Mouse (Mus musculus) intestine, embryonic 16.5 days (tissue): ENCODE measurements around the gene Brd9. TPM values are rescaled to one million over a fixed set of nuclear protein-coding genes. Genes with fewer than 3 reads are reported as not detected.

Source experiments
- ATAC-seq: fragments of 200-750 bp; cut with Nextera tagmentation; 2 replicates; pipeline ENCODE4 v1.8.0; 2017; ENCODE audit warnings: moderate TSS enrichment, moderate library complexity
- H3K27ac ChIP-seq: fragments of 300-500 bp; sonication (generic); 2 replicates; pipeline ENCODE4 v1.5.1; 2014; ENCODE audit warnings: mild to moderate bottlenecking, low read length
- H3K27me3 ChIP-seq: fragments of 300-500 bp; sonication (generic); replicated peaks from 2 replicates; pipeline ENCODE4 v1.6.1; 2014; ENCODE audit warnings: low read length, control low read depth, mixed read lengths; ENCODE audit not compliant: control insufficient read depth, insufficient read depth
- H3K36me3 ChIP-seq: fragments of 300-500 bp; sonication (generic); 2 replicates; pipeline ENCODE4 v1.6.1; 2014; ENCODE audit warnings: low read length, control low read depth; ENCODE audit not compliant: control insufficient read depth, insufficient read depth
- H3K4me1 ChIP-seq: fragments of 300-500 bp; sonication (generic); 2 replicates; pipeline ENCODE4 v1.6.1; 2014; ENCODE audit warnings: low read length, control low read depth, mixed read lengths; ENCODE audit not compliant: control insufficient read depth, insufficient read depth
- H3K4me2 ChIP-seq: fragments of 300-500 bp; sonication (generic); 2 replicates; pipeline ENCODE4 v1.6.1; 2014; ENCODE audit warnings: low read depth, low read length, control low read depth
- H3K4me3 ChIP-seq: fragments of 300-500 bp; sonication (generic); 2 replicates; pipeline ENCODE4 v1.5.1; 2014; ENCODE audit warnings: mild to moderate bottlenecking, low read length
- H3K9ac ChIP-seq: fragments of 300-500 bp; sonication (generic); 2 replicates; pipeline ENCODE4 v1.6.1; 2014; ENCODE audit warnings: low read depth, low read length
- H3K9me3 ChIP-seq: fragments of 300-500 bp; sonication (generic); 2 replicates; pipeline ENCODE4 v1.6.1; 2016; ENCODE audit warnings: low read length, control low read depth; ENCODE audit not compliant: control insufficient read depth
- WGBS: fragments of 180-500 bp; shearing (Covaris S2); extraction: QIAGEN DNeasy Blood & Tissue Kit; methylation state at CpG from one replicate; pipeline ENCODE4 v1.1.7; 2014; 5-methylcytosine and 5-hydroxymethylcytosine counted together
- polyA plus RNA-seq: library from polyadenylated mRNA; unstranded; fragments of >200 nt; fragmentation: Nextera tagmentation; extraction: Ambion mirVana; gene quantifications from 2 replicates; pipeline ENCODE4 v1.2.1, GENCODE M21; 2015

Brd9 gene
- 35.7 and 37.4 TPM in 2 replicates for polyA plus RNA-seq

DNA sequence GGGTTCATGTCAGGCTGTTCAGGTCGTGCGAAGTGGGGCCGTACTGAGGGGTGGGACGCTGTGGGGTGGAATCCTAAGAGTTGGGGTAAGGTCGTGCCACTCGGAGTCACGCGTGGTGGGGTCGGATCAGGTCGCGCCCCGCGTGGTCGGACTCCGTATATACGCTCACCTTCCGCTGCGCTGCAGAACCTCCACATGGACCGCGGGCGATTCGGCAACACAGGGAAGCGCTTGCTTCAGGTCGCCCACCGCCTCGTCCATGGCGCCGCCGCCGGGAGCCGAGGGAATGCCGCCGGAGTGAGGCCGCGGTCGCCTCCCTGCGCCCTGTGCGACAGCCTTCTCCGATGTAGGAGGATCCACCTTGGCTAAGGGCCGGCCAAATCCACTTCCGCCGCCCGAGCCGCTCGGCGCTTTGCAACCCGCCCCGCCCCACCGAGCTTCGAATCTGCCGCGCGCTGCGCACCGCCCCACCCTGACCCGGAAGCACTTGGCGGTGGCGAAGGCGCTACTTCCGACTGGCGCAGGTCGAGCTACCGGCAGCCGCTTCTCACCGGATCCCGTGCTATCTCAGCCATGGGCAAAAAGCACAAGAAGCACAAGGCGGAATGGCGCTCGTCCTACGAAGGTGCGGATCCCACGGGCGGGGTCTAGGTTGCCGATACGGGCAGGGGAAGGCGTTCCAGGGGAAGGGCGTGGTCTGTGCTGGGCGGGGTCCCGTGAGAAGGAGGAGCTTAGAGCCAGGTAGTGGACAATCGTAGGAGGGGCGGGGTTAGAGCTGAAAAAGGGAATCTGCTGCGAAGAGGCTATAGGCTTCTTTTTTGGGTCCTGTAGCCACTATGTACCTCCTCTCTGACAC is at the start of gene Brd9, which contains the start of gene Trip13:
TSS of gene Brd9 (plus strand) at position 491 of the 856 bp plus-strand sequence.
TSS of gene Trip13 (minus strand) at position 464 of the 856 bp plus-strand sequence.
- ATAC-seq: peak; percentile 98

DNA sequence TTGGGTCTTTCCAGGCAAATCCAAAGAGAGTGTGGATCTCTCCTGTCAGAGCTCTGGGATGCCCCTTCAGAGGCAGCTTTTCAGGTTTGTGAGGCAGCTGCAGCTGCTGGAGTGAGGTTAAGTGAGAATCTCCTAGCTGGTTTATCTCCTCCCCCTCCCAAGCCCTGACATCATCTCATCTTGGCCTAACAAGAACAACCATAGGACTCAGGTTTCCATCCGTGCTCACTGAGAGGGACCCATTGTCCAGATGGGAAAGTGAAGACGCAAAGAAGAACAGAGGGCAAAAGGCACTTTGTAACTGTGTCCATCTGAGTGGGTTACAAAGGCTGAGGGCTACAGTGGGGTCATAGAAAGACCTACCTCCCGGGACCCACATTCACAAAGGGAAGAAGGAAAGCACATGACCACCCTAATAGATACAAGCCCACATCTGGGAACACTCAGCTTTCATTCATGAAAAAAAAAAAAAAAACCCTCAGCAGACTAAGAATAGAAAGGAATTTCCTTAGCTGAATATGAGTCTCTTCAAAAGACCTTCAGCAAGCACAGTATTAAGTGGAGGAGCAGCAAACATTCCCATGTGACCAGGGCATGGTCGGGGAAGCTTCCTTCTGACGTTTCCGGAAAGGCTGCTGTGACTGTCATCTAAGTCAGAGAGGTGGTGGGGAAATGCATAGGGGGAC is 45.0 kb upstream of the Brd9 start:
- Histone ChIP-seq H3K36me3 (no peaks in the 10 kb centered on the region), H3K9ac (no peak overlapping the region), H3K4me1 (peaks cover 7% of the 10 kb centered on the region), H3K4me3 (no peak overlapping the region), H3K27me3 (no peaks in the 10 kb centered on the region), H3K27ac (peak overlapping the region; percentile 69), H3K4me2 (no peak overlapping the region), H3K9me3 (no peaks in the 10 kb centered on the region)
- WGBS: 44% methylated on average over 6 of the region's 6 CpGs
- ATAC-seq: peak; percentile 86

More for the DNA sequence above, at the start of gene Brd9, which contains the start of gene Trip13:
- Histone ChIP-seq H3K4me3 (peak within 1 kb of the TSS; percentile 85), H3K27ac (peak within 1 kb of the TSS; percentile 90), H3K9ac (peak within 1 kb of the TSS; percentile 82), H3K36me3 (peaks cover under 1% of the 10 kb centered on the region), H3K9me3 (no peaks in the 10 kb centered on the region), H3K4me1 (peaks cover 12% of the 10 kb centered on the region), H3K27me3 (no peaks in the 10 kb centered on the region), H3K4me2 (peak within 1 kb of the TSS; percentile 81)
- WGBS: under 1% methylated on average over 82 of the region's 82 CpGs

DNA sequence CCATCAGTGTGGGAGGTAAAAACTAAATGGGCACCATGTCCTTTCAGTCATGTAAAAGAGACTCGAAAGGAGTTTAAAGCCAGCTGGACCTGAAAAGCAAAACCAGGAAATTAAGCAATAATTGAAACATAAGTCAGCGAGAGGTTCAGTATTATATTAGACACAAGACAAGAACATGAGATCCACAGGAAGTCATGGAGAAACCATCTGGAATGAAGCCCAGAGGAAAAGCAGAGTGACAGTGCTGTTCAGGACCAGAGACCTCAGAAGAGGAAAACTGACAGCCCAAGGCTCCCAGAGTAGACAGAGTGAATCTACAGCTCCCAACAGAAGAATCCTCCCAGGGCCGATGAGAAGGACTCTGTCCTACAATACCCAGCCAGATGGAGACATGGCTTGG is 40.0 kb upstream of the Brd9 start:
- Histone ChIP-seq H3K36me3 (no peaks in the 10 kb centered on the region), H3K9ac (no peak overlapping the region), H3K9me3 (no peaks in the 10 kb centered on the region), H3K27me3 (no peaks in the 10 kb centered on the region), H3K4me1 (0 out of 2 replicates have a peak, but pooled peaks cover 1% of the 10 kb centered on the region), H3K27ac (no peak overlapping the region), H3K4me2 (no peak overlapping the region), H3K4me3 (no peak overlapping the region)
- 67% methylated on average over 3 of the region's 3 CpGs for WGBS
- no peak for ATAC-seq

DNA sequence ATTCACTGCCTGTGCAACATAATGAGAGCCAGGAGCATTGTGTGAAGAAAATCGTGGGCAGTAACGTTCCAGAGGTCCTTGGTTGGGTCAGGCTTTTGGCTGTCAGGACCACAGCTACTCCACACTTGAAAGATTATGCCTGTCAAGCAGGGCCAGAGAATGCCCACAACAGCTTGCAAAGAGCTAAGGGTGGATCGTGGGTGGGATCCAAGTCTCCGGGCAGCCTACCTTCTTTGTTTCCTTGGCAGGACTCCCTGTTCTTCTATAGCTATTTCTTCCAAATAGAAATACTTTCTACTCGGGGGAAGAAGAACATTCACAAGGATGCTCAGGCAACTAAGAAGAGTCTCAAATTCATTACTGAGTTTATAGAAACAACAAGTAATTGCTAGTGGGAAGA is 30.5 kb upstream of the Brd9 start:
- Histone ChIP-seq H3K36me3 (0 out of 2 replicates have a peak, but pooled peaks cover 2% of the 10 kb centered on the region), H3K9ac (no peak overlapping the region), H3K4me1 (no peaks in the 10 kb centered on the region), H3K27ac (no peak overlapping the region), H3K4me3 (no peak overlapping the region), H3K9me3 (no peaks in the 10 kb centered on the region), H3K27me3 (no peaks in the 10 kb centered on the region), H3K4me2 (no peak overlapping the region)
- no peak for ATAC-seq
- WGBS: 82% methylated on average over 5 of the region's 5 CpGs

DNA sequence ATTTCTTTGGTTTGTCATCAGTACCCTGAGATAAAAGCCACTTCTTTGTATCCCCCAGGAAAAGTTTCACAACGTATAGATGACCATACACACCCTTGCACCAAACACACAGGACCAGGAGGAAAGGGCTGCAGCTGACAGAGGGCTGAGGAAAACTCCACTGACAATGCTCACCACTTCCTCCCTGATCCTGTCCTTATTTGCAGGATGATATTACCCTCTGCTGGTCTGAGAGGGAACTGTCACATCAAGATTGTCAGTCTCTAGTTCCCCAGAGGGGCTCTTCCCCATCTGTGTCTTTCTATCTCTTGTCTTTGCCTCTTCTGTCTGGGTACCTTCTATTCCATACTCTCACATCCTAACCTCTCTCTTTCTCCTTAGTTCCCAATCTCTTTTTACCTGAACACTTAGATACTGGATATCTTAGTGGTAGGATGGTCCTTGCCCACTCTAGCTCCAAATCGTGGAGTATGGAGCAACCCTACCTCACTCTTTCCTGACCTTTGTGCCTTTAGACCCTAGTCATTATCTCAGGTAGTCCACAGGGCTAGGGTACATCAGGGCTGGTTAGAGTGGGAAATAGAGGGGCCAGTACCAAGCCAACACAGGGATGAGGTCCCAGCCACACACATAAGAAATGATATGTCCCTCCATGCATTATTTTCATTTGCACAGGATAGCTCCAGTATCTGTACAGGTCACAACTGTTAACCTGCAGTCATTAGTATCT is 29.8 kb upstream of the Brd9 start:
- H3K4me2 ChIP-seq: no peak overlapping the region
- WGBS: 60% methylated on average over 2 of the region's 2 CpGs
- H3K27ac ChIP-seq: no peak overlapping the region
- no peak for ATAC-seq
- H3K36me3 ChIP-seq: peaks cover 6% of the 10 kb centered on the region; the same call in 1 of the 2 replicates
- H3K4me3 ChIP-seq: no peak overlapping the region
- H3K27me3 ChIP-seq: no peaks in the 10 kb centered on the region
- no peaks in the 10 kb centered on the region for H3K9me3 ChIP-seq
- H3K4me1 ChIP-seq: no peaks in the 10 kb centered on the region
- H3K9ac ChIP-seq: no peak overlapping the region

DNA sequence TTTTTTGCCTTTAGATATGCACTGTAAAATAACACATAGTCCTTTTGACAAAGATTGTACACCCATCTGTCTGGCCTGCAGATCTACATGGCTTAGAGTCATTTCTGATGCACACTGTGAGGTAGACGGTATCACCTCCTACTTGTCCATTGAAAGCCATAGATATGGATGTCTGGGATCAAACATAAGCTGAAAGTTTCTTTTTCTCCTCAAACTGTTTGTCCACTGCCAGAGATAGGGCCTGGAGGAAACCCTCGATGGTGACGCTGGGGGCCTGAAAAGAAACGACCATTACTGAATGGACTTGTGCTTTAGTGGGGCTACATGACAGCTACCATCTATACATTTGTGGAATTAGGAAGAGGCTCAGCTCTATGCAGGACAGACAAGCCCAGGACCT is 24.5 kb upstream of the Brd9 start:
- no peak overlapping the region for H3K4me3 ChIP-seq
- 86% methylated on average over 4 of the region's 4 CpGs for WGBS
- ATAC-seq: no peak

DNA sequence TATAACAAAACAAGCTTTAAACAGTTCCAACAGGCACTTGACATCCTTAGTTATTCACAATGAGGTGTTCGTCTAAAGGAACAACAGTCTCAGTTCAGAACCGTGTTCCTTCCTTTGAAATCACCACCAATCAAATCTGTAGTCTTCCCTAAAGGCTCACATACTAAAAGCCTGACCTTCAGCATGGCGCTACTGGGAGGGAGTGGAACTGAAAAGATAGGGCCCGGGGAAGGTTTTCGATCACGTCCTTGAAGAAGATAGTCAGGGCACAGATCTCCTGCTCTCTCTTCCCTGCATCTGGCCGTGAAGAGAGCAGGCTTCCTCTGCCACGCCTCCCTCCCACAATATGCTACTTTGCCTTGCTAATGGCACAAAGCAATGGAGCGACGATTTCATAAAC is 5.4 kb upstream of the Brd9 start:
- Histone ChIP-seq H3K4me1 (peaks cover 6% of the 10 kb centered on the region; the same call in 1 of the 2 replicates), H3K27ac (no peak overlapping the region), H3K36me3 (peaks cover 14% of the 10 kb centered on the region), H3K9ac (no peak overlapping the region), H3K27me3 (no peaks in the 10 kb centered on the region), H3K4me3 (no peak overlapping the region), H3K4me2 (no peak overlapping the region), H3K9me3 (no peaks in the 10 kb centered on the region)
- 89% methylated on average over 10 of the region's 10 CpGs for WGBS
- no peak for ATAC-seq

More for the DNA sequence above, 24.5 kb upstream of the Brd9 start:
- H3K4me2 ChIP-seq: no peak overlapping the region
- H3K27ac ChIP-seq: no peak overlapping the region
- no peak overlapping the region for H3K9ac ChIP-seq
- H3K36me3 ChIP-seq: peaks cover 8% of the 10 kb centered on the region
- no peaks in the 10 kb centered on the region for H3K4me1 ChIP-seq
- no peaks in the 10 kb centered on the region for H3K9me3 ChIP-seq
- no peaks in the 10 kb centered on the region for H3K27me3 ChIP-seq

DNA sequence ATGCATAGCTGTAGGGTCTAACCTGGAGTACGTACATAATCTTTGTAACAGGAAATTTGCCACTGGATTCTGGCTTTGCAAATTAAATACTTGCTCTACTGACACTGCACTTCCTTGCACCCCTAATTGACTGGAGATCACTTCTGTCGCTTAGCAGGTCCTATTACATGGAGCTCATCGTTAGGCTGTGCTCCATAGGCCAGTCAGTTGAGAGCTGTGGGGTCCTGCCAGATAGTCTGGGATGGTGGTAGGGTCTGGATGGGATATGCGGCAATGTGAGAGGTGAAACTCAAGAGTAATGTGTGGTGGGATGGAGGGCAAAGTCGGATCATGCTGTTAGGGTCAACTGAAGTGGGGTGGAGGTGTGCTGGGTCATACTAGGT is 682 bp upstream of the Brd9 start:
- peak; percentile 24 for ATAC-seq
- H3K4me1 ChIP-seq: peaks cover 12% of the 10 kb centered on the region
- H3K36me3 ChIP-seq: no peaks in the 10 kb centered on the region; the same call in none of the 2 replicates
- no peaks in the 10 kb centered on the region for H3K9me3 ChIP-seq
- WGBS: 14% methylated on average over 5 of the region's 5 CpGs
- peak overlapping the region; percentile 85 for H3K4me3 ChIP-seq
- H3K27ac ChIP-seq: no peak overlapping the region
- peak overlapping the region; percentile 75 for H3K4me2 ChIP-seq
- H3K9ac ChIP-seq: peak overlapping the region; percentile 82
- no peaks in the 10 kb centered on the region for H3K27me3 ChIP-seq

DNA sequence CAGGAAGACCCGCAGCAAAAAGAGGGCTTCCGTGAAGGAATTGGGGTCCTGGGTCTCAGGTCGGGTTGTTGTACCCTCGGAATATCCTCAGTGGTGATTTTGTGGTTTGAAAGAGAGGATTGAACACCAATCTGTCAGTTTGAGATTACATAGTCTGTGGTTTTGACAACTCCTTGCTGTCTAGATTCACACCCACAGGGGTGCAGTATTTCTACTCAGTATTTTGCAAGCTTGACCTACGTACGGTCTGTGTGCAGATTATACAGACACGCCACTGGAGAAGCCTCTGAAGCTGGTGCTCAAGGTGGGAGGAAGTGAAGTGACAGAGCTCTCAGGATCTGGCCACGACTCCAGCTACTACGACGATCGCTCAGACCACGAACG is 558 bp downstream of the Brd9 start:
- Histone ChIP-seq H3K9me3 (no peaks in the 10 kb centered on the region), H3K36me3 (peaks cover 6% of the 10 kb centered on the region; the same call in 1 of the 2 replicates), H3K4me2 (peak overlapping the region; percentile 81), H3K4me3 (peak overlapping the region; percentile 85), H3K27ac (peak overlapping the region; percentile 90), H3K4me1 (peaks cover 12% of the 10 kb centered on the region), H3K9ac (peak overlapping the region; percentile 82), H3K27me3 (no peaks in the 10 kb centered on the region)
- ATAC-seq: peak; percentile 21
- WGBS: 34% methylated on average over 13 of the region's 13 CpGs
